In the genomic region with DNA sequence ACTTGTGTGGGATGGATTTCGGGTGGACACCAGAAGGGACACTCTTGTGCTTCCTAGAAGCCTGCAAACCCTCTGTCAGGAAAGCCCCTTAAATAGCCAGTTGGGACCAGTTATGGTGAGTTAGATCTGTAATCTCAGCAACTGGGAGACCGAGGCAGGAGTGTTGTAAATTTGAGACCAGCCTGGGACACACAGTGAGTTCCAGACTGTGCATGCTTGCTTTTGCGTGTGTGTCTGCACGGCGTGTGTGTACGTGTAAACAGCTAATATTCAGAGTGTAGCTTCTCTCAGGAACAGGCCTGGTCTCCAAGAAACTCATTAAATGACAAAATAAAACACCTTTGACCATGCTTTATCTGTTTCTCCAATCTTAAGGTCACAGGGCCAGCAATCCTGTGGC, we compare ENCODE assay signal across 13 mouse cellular contexts. TPM values are rescaled to one million over a fixed set of nuclear protein-coding genes. Genes with fewer than 3 reads are reported as not detected.
DNase-seq lines count a peak whose midpoint lies in the region; ATAC-seq and TF ChIP-seq lines count a peak whose summit lies in the region.
"Had no signal": no experiment of that assay in that cellular context is flagged by ENCODE, and none has a peak within 500 bp of the region (broad histone marks: within the 10 kb centered on the region; RNA-seq: fewer than 3 reads in every experiment).

No protein-coding gene starts in this region.

- TF ChIP-seq CTCF in heart, adult 2 months (IDR thresholded peaks at IDR 0.05), result no peak

- H3K36me3 ChIP-seq in heart, adult 2 months (ENCODE audit: control insufficient read depth, insufficient read depth, low read length), result peaks cover 2% of the 10 kb centered on the region; the same call in 1 of the 2 replicates
- H3K36me3 ChIP-seq in kidney, embryonic 16.5 days (ENCODE audit: insufficient read depth, low read length), result no peaks in the 10 kb centered on the region
- H3K36me3 ChIP-seq in hindbrain, embryonic 12.5 days, result no peaks in the 10 kb centered on the region
- H3K36me3 ChIP-seq in hindbrain, embryonic 13.5 days, result no peaks in the 10 kb centered on the region
- H3K36me3 ChIP-seq: forebrain, embryonic 12.5 days; limb, embryonic 12.5 days had no signal

- H3K4me1 ChIP-seq in heart, adult 2 months (ENCODE audit: control insufficient read depth, insufficient read depth, low read length), result peaks cover 1% of the 10 kb centered on the region; the same call in 1 of the 2 replicates
- no peaks in the 10 kb centered on the region for H3K4me1 ChIP-seq in kidney, embryonic 16.5 days (ENCODE audit: insufficient read depth, low read length)
- peaks cover 7% of the 10 kb centered on the region for H3K4me1 ChIP-seq in hindbrain, embryonic 12.5 days
- peaks cover 9% of the 10 kb centered on the region; the same call in 1 of the 2 replicates for H3K4me1 ChIP-seq in hindbrain, embryonic 13.5 days (replicated peaks)

- no peak overlapping the region for H3K4me3 ChIP-seq in heart, adult 2 months
- H3K4me3 ChIP-seq in kidney, embryonic 16.5 days (ENCODE audit: low read length), result no peak overlapping the region
- no peak overlapping the region for H3K4me3 ChIP-seq in hindbrain, embryonic 12.5 days
- H3K4me3 ChIP-seq in hindbrain, embryonic 13.5 days, result no peak overlapping the region
- H3K4me3 ChIP-seq: forebrain, embryonic 12.5 days; limb, embryonic 12.5 days; myocyte had no signal

- no peak for DNase-seq in heart, adult 2 months
- no peak for DNase-seq in heart, postnatal 36 days
- no peak for DNase-seq in kidney, adult 11 months
- no peak for DNase-seq in thymus, adult 18-20 months
- no peak for DNase-seq in natural killer cell, adult 2 months (ENCODE audit: low spot score in 2 of 2)

- no peak for TF ChIP-seq POLR2A in heart, adult 2 months (IDR thresholded peaks at IDR 0.05; ENCODE audit: insufficient read depth, low read depth, low read length)

- H3K27me3 ChIP-seq in heart, adult 2 months (ENCODE audit: control insufficient read depth, insufficient read depth, low read length), result no peaks in the 10 kb centered on the region
- no peaks in the 10 kb centered on the region for H3K27me3 ChIP-seq in kidney, embryonic 16.5 days (ENCODE audit: insufficient read depth, low read length)
- no peaks in the 10 kb centered on the region for H3K27me3 ChIP-seq in hindbrain, embryonic 12.5 days
- peaks cover 11% of the 10 kb centered on the region; the same call in 1 of the 2 replicates for H3K27me3 ChIP-seq in hindbrain, embryonic 13.5 days
- H3K27me3 ChIP-seq: forebrain, embryonic 12.5 days; limb, embryonic 12.5 days had no signal

- WGBS in heart, adult 2 months, result 90% methylated on average over 6 of the region's 6 CpGs
- WGBS in kidney, embryonic 16.5 days, result 86% methylated on average over 6 of the region's 6 CpGs
- 87% methylated on average over 6 of the region's 6 CpGs for WGBS in hindbrain, embryonic 12.5 days
- 92% methylated on average over 6 of the region's 6 CpGs for WGBS in hindbrain, embryonic 13.5 days

- ATAC-seq in kidney, embryonic 16.5 days (ENCODE audit: low FRiP score, low TSS enrichment), result peak; percentile 46; the same call in 1 of the 2 replicates
- 0 out of 2 replicates have a peak, but pooled peaks have one; percentile 3 for ATAC-seq in hindbrain, embryonic 12.5 days (ENCODE audit: low FRiP score)
- peak; percentile 57; the same call in 1 of the 2 replicates for ATAC-seq in hindbrain, embryonic 13.5 days (ENCODE audit: low FRiP score)

- no peak for TF ChIP-seq EP300 in heart, adult 2 months (IDR thresholded peaks at IDR 0.05; ENCODE audit: insufficient read depth, low read depth, low read length)

- peak overlapping the region; percentile 6; the same call in 1 of the 2 replicates for H3K27ac ChIP-seq in heart, adult 2 months
- H3K27ac ChIP-seq in kidney, embryonic 16.5 days (ENCODE audit: low read length), result no peak overlapping the region
- no peak overlapping the region for H3K27ac ChIP-seq in hindbrain, embryonic 12.5 days
- H3K27ac ChIP-seq in hindbrain, embryonic 13.5 days, result no peak overlapping the region
- H3K27ac ChIP-seq: forebrain, embryonic 12.5 days; liver, embryonic 14.5 days had no signal

- H3K79me2 ChIP-seq in heart, adult 2 months (replicated peaks; ENCODE audit: control insufficient read depth, insufficient read depth, low read length), result no peaks in the 10 kb centered on the region

- intact Hi-C loops in heart, adult 2 months (cut with DNase I), result loop anchor here (1.0 to 5.0 kb wide), 5 partner anchors 41 to 152 kb away; no protein-coding TSS in a partner anchor
- intact Hi-C loops in heart, postnatal 36 days (cut with DNase I), result loop anchor here (1.0 to 2.0 kb wide), 6 partner anchors 21 to 151 kb away; a partner anchor contains a TSS

- peak overlapping the region; percentile 22; the same call in 1 of the 2 replicates for H3K9ac ChIP-seq in heart, adult 2 months (ENCODE audit: low read depth, low read length)
- H3K9ac ChIP-seq in kidney, embryonic 16.5 days (replicated peaks; ENCODE audit: low read length), result no peak overlapping the region
- no peak overlapping the region for H3K9ac ChIP-seq in hindbrain, embryonic 12.5 days
- peak overlapping the region; percentile 46; the same call in 1 of the 2 replicates for H3K9ac ChIP-seq in hindbrain, embryonic 13.5 days
- H3K9ac ChIP-seq: forebrain, embryonic 12.5 days; limb, embryonic 12.5 days; liver, embryonic 14.5 days had no signal

- H3K9me3 ChIP-seq in kidney, embryonic 16.5 days (ENCODE audit: low read length), result no peaks in the 10 kb centered on the region
- H3K9me3 ChIP-seq in hindbrain, embryonic 12.5 days (replicated peaks), result no peaks in the 10 kb centered on the region
- H3K9me3 ChIP-seq in hindbrain, embryonic 13.5 days, result no peaks in the 10 kb centered on the region
- H3K9me3 ChIP-seq: forebrain, embryonic 12.5 days; limb, embryonic 12.5 days had no signal

- H3K4me2 ChIP-seq in kidney, embryonic 16.5 days (replicated peaks; ENCODE audit: low read depth, low read length), result no peak overlapping the region
- no peak overlapping the region for H3K4me2 ChIP-seq in hindbrain, embryonic 12.5 days (replicated peaks)
- H3K4me2 ChIP-seq in hindbrain, embryonic 13.5 days, result no peak overlapping the region
- H3K4me2 ChIP-seq: forebrain, embryonic 12.5 days; limb, embryonic 12.5 days had no signal

RNA-seq across cellular contexts. Expression of a gene that starts 20.5 kb away (rescaled TPM):
- total RNA-seq in heart, adult 2 months (2021), result 10 to 100 TPM; 14.1 to 14.2 TPM
- 18.9 and 30.5 TPM in 2 replicates for polyA plus RNA-seq in heart, adult 2 months (2012; rRNA removed)
- 10 to 100 TPM; 14.3 to 18.3 TPM for total RNA-seq in heart, postnatal 36 days (2021)
- 81.5 TPM in 2 replicates for polyA plus RNA-seq in kidney, embryonic 16.5 days (2015; fragmentation: Nextera tagmentation; extraction: Ambion mirVana)
- polyA plus RNA-seq in hindbrain, embryonic 12.5 days (2016; fragmentation: Nextera tagmentation; extraction: Ambion mirVana), result 131 and 133 TPM in 2 replicates
- polyA plus RNA-seq in hindbrain, embryonic 13.5 days (2015; fragmentation: Nextera tagmentation; extraction: Ambion mirVana), result 72.6 and 80.1 TPM in 2 replicates
- total RNA-seq: megakaryocyte, adult 5-6 weeks had no signal

Comparison
In these comparisons a context has a peak if more than half of its experiments do, and no peak if none do; other contexts are left out.
1. H3K9ac ChIP-seq: peak in heart, adult 2 months (single experiment) and hindbrain, embryonic 13.5 days (single experiment); none in kidney, embryonic 16.5 days (single experiment) and hindbrain, embryonic 12.5 days (single experiment).
2. ATAC-seq: peak in every context shown above with its lines; median percentile 57 in hindbrain, embryonic 13.5 days; 46 in kidney, embryonic 16.5 days; 3 in hindbrain, embryonic 12.5 days.